Mouse (Mus musculus): ENCODE measurements around the gene Ttc7b. TPM values are rescaled to one million over a fixed set of nuclear protein-coding genes. Genes with fewer than 3 reads are reported as not detected.

The Ttc7b gene
- polyA plus RNA-seq, 1 experiment from 2014 or later = 7.4 TPM

GRCm38 (mm10) chr12:100478151-100478550, 42.5 kb downstream of the Ttc7b start:
- Histone ChIP-seq H3K4me3 (replicated peaks; ENCODE audit: low read length) (no peak overlapping the region), H3K9me3 (ENCODE audit: control insufficient read depth, low read length) (no peaks in the 10 kb centered on the region), H3K27me3 (replicated peaks; ENCODE audit: control insufficient read depth, insufficient read depth, low read length) (no peaks in the 10 kb centered on the region), H3K27ac (ENCODE audit: low read length) (no peak overlapping the region), H3K4me1 (replicated peaks; ENCODE audit: control insufficient read depth, insufficient read depth, low read length) (no peaks in the 10 kb centered on the region), H3K4me2 (ENCODE audit: low read length) (no peak overlapping the region), H3K9ac (replicated peaks; ENCODE audit: low read depth, low read length) (no peak overlapping the region), H3K36me3 (ENCODE audit: control insufficient read depth, insufficient read depth) (no peaks in the 10 kb centered on the region)
- 94% methylated on average over 6 of the region's 6 CpGs for WGBS
- no peak for ATAC-seq

- Histone ChIP-seq H3K27ac (ENCODE audit: low read length) (no peak overlapping the region), H3K27me3 (replicated peaks; ENCODE audit: control insufficient read depth, insufficient read depth, low read length) (no peaks in the 10 kb centered on the region), H3K36me3 (ENCODE audit: control insufficient read depth, insufficient read depth) (no peaks in the 10 kb centered on the region), H3K4me1 (replicated peaks; ENCODE audit: control insufficient read depth, insufficient read depth, low read length) (no peaks in the 10 kb centered on the region), H3K9ac (replicated peaks; ENCODE audit: low read depth, low read length) (no peak overlapping the region), H3K9me3 (ENCODE audit: control insufficient read depth, low read length) (no peaks in the 10 kb centered on the region), H3K4me2 (ENCODE audit: low read length) (no peak overlapping the region), H3K4me3 (replicated peaks; ENCODE audit: low read length) (no peak overlapping the region)
- WGBS = 84% methylated on average over 6 of the region's 6 CpGs
- no peak for ATAC-seq
Observed at GRCm38 (mm10) chr12:100477474-100477873, 43.2 kb downstream of the Ttc7b start.

- H3K9ac ChIP-seq (replicated peaks; ENCODE audit: low read depth, low read length) = no peak overlapping the region
- no peak overlapping the region for H3K4me2 ChIP-seq (ENCODE audit: low read length)
- H3K4me3 ChIP-seq (replicated peaks; ENCODE audit: low read length) = no peak overlapping the region
- H3K9me3 ChIP-seq (ENCODE audit: control insufficient read depth, low read length) = no peaks in the 10 kb centered on the region
- no peaks in the 10 kb centered on the region for H3K36me3 ChIP-seq (ENCODE audit: control insufficient read depth, insufficient read depth)
- no peak overlapping the region for H3K27ac ChIP-seq (ENCODE audit: low read length)
- no peak for ATAC-seq
- no peaks in the 10 kb centered on the region for H3K4me1 ChIP-seq (replicated peaks; ENCODE audit: control insufficient read depth, insufficient read depth, low read length)
- H3K27me3 ChIP-seq (replicated peaks; ENCODE audit: control insufficient read depth, insufficient read depth, low read length) = no peaks in the 10 kb centered on the region
Observed at GRCm38 (mm10) chr12:100476351-100476750, 44.3 kb downstream of the Ttc7b start.

GRCm38 (mm10) chr12:100475489-100475888, 45.1 kb downstream of the Ttc7b start:
- Histone ChIP-seq H3K9ac (replicated peaks; ENCODE audit: low read depth, low read length) (no peak overlapping the region), H3K4me3 (replicated peaks; ENCODE audit: low read length) (no peak overlapping the region), H3K27me3 (replicated peaks; ENCODE audit: control insufficient read depth, insufficient read depth, low read length) (no peaks in the 10 kb centered on the region), H3K4me1 (replicated peaks; ENCODE audit: control insufficient read depth, insufficient read depth, low read length) (no peaks in the 10 kb centered on the region), H3K36me3 (ENCODE audit: control insufficient read depth, insufficient read depth) (no peaks in the 10 kb centered on the region), H3K4me2 (ENCODE audit: low read length) (no peak overlapping the region), H3K9me3 (ENCODE audit: control insufficient read depth, low read length) (no peaks in the 10 kb centered on the region), H3K27ac (ENCODE audit: low read length) (no peak overlapping the region)
- WGBS = 89% methylated on average over 3 of the region's 3 CpGs
- no peak for ATAC-seq

GRCm38 (mm10) chr12:100474661-100475321, 45.8 kb downstream of the Ttc7b start:
- no peak overlapping the region for H3K9ac ChIP-seq (replicated peaks; ENCODE audit: low read depth, low read length)
- H3K27ac ChIP-seq (ENCODE audit: low read length) = no peak overlapping the region
- ATAC-seq = no peak
- no peak overlapping the region for H3K4me2 ChIP-seq (ENCODE audit: low read length)
- H3K27me3 ChIP-seq (replicated peaks; ENCODE audit: control insufficient read depth, insufficient read depth, low read length) = no peaks in the 10 kb centered on the region
- 89% methylated on average over 3 of the region's 3 CpGs for WGBS
- no peaks in the 10 kb centered on the region for H3K36me3 ChIP-seq (ENCODE audit: control insufficient read depth, insufficient read depth)
- no peaks in the 10 kb centered on the region for H3K4me1 ChIP-seq (replicated peaks; ENCODE audit: control insufficient read depth, insufficient read depth, low read length)
- no peaks in the 10 kb centered on the region for H3K9me3 ChIP-seq (ENCODE audit: control insufficient read depth, low read length)
- H3K4me3 ChIP-seq (replicated peaks; ENCODE audit: low read length) = no peak overlapping the region

- no peak overlapping the region for H3K9ac ChIP-seq (replicated peaks; ENCODE audit: low read depth, low read length)
- H3K36me3 ChIP-seq (ENCODE audit: control insufficient read depth, insufficient read depth) = no peaks in the 10 kb centered on the region
- H3K27ac ChIP-seq (ENCODE audit: low read length) = no peak overlapping the region
- H3K4me3 ChIP-seq (replicated peaks; ENCODE audit: low read length) = no peak overlapping the region
- H3K9me3 ChIP-seq (ENCODE audit: control insufficient read depth, low read length) = no peaks in the 10 kb centered on the region
- no peaks in the 10 kb centered on the region for H3K27me3 ChIP-seq (replicated peaks; ENCODE audit: control insufficient read depth, insufficient read depth, low read length)
- no peaks in the 10 kb centered on the region for H3K4me1 ChIP-seq (replicated peaks; ENCODE audit: control insufficient read depth, insufficient read depth, low read length)
- 89% methylated on average over 9 of the region's 9 CpGs for WGBS
- H3K4me2 ChIP-seq (ENCODE audit: low read length) = no peak overlapping the region
- no peak for ATAC-seq
Observed at GRCm38 (mm10) chr12:100470295-100470694, 50.3 kb downstream of the Ttc7b start.

- no peaks in the 10 kb centered on the region for H3K9me3 ChIP-seq (ENCODE audit: control insufficient read depth, low read length)
- no peaks in the 10 kb centered on the region for H3K27me3 ChIP-seq (replicated peaks; ENCODE audit: control insufficient read depth, insufficient read depth, low read length)
- H3K27ac ChIP-seq (ENCODE audit: low read length) = no peak overlapping the region
- H3K9ac ChIP-seq (replicated peaks; ENCODE audit: low read depth, low read length) = no peak overlapping the region
- H3K4me2 ChIP-seq (ENCODE audit: low read length) = no peak overlapping the region
- no peak for ATAC-seq
- no peak overlapping the region for H3K4me3 ChIP-seq (replicated peaks; ENCODE audit: low read length)
- 85% methylated on average over 7 of the region's 7 CpGs for WGBS
- no peaks in the 10 kb centered on the region for H3K4me1 ChIP-seq (replicated peaks; ENCODE audit: control insufficient read depth, insufficient read depth, low read length)
- no peaks in the 10 kb centered on the region for H3K36me3 ChIP-seq (ENCODE audit: control insufficient read depth, insufficient read depth)
Observed at GRCm38 (mm10) chr12:100469503-100470293, 50.9 kb downstream of the Ttc7b start.

DNA sequence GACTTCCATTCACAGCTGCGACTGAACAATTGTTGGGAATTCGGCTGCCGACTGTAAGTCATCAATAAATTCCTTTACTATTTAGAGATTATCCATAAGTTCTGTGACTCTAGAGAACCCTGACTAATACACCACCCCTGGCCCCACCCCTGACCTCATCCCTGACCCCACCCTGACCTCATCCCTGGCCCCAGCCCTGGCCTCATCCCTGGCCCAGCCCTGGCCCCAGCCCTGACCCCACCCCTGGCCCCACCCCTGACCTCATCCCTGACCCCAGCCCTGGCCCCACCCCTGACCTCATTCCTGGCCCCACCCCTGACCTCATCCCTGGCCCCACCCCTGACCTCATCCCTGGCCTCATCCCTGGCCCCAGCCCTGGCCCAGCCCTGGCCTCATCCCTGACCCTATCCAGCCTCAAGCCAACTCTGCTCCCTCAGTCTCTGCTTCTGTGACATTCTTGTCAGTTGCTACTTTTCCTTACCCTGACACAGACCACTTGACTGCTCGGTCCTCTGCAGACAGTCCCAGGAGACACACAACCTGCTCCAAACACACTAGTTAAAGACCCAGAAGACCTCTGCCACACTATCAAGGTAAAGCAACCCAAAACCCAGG, 55.4 kb downstream of the Ttc7b start:
- WGBS = 91% methylated on average over 1 of the region's 4 CpGs
- no peak for ATAC-seq

DNA sequence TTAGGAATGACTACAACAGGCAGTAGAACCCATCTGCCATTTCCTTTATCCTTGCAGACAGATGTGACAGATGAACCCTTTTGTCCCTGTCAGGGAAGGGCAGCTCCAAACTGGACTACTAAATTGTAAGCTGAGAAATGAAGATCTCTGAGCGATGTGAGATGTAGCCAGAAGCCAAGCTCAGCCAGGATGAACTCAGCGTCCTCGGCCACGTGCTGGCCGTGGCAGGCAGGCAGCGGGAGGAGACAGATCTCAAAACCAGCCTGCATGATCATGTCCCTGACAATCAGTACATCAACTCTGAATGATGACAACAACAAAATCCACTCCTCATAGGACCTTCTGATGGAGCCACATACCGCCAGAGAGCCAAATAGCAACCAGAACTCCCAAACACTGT, 62.9 kb downstream of the Ttc7b start:
- H3K4me2 ChIP-seq (ENCODE audit: low read length) = no peak overlapping the region
- H3K27ac ChIP-seq (ENCODE audit: low read length) = no peak overlapping the region
- H3K4me3 ChIP-seq (replicated peaks; ENCODE audit: low read length) = no peak overlapping the region
- WGBS = 97% methylated on average over 7 of the region's 7 CpGs
- H3K27me3 ChIP-seq (replicated peaks; ENCODE audit: control insufficient read depth, insufficient read depth, low read length) = no peaks in the 10 kb centered on the region
- ATAC-seq = no peak
- no peaks in the 10 kb centered on the region for H3K9me3 ChIP-seq (ENCODE audit: control insufficient read depth, low read length)
- H3K4me1 ChIP-seq (replicated peaks; ENCODE audit: control insufficient read depth, insufficient read depth, low read length) = no peaks in the 10 kb centered on the region; the same call in 1 of the 2 replicates
- no peaks in the 10 kb centered on the region for H3K36me3 ChIP-seq (ENCODE audit: control insufficient read depth, insufficient read depth)
- H3K9ac ChIP-seq (replicated peaks; ENCODE audit: low read depth, low read length) = no peak overlapping the region

More for the DNA sequence above, 55.4 kb downstream of the Ttc7b start:
- Histone ChIP-seq H3K4me1 (replicated peaks; ENCODE audit: control insufficient read depth, insufficient read depth, low read length) (no peaks in the 10 kb centered on the region), H3K27ac (ENCODE audit: low read length) (no peak overlapping the region), H3K27me3 (replicated peaks; ENCODE audit: control insufficient read depth, insufficient read depth, low read length) (no peaks in the 10 kb centered on the region), H3K9ac (replicated peaks; ENCODE audit: low read depth, low read length) (no peak overlapping the region), H3K4me3 (replicated peaks; ENCODE audit: low read length) (no peak overlapping the region), H3K9me3 (ENCODE audit: control insufficient read depth, low read length) (no peaks in the 10 kb centered on the region), H3K36me3 (ENCODE audit: control insufficient read depth, insufficient read depth) (no peaks in the 10 kb centered on the region), H3K4me2 (ENCODE audit: low read length) (no peak overlapping the region)
